Mouse (Mus musculus): ENCODE results near the gene Proser2.
A peak's percentile ranks its signal among the peaks of the same experiment; 100 is the strongest.

Gene Proser2

GRCm38 (mm10) chr2:6129555-6130355 is at the start of gene Proser2:
Proser2 (minus strand) TSS chr2:6130211.
- DNase-seq (ENCODE audit: low spot score in 2 of 2): peak; percentile 15 to 33

GRCm38 (mm10) chr2:6179749-6180117 is 49.7 kb upstream of the Proser2 start:
- no peak for DNase-seq (ENCODE audit: low spot score in 2 of 2)

- no peak for DNase-seq (ENCODE audit: low spot score in 2 of 2)
These were observed 49.1 kb upstream of the Proser2 start for GRCm38 (mm10) chr2:6178901-6179748.

GRCm38 (mm10) chr2:6173013-6173412 is 43.0 kb upstream of the Proser2 start:
- no peak for DNase-seq (ENCODE audit: low spot score in 2 of 2)

- DNase-seq (ENCODE audit: low spot score in 2 of 2): no peak
These were observed 38.5 kb upstream of the Proser2 start for GRCm38 (mm10) chr2:6168560-6168959.

GRCm38 (mm10) chr2:6167843-6168558 is 38.0 kb upstream of the Proser2 start:
- peak; percentile 29 to 48 for DNase-seq (ENCODE audit: low spot score in 2 of 2)

GRCm38 (mm10) chr2:6165771-6166170 is 35.8 kb upstream of the Proser2 start:
- DNase-seq (ENCODE audit: low spot score in 2 of 2): no peak

GRCm38 (mm10) chr2:6164606-6165290 is 34.7 kb upstream of the Proser2 start:
- DNase-seq (ENCODE audit: low spot score in 2 of 2): no peak

- peak in 1 of 2 experiments; percentile 7 for DNase-seq (ENCODE audit: low spot score in 2 of 2)
These were observed 32.5 kb upstream of the Proser2 start for GRCm38 (mm10) chr2:6162366-6163040.

GRCm38 (mm10) chr2:6159735-6160134 is 29.7 kb upstream of the Proser2 start:
- DNase-seq (ENCODE audit: low spot score in 2 of 2): no peak

GRCm38 (mm10) chr2:6159219-6159618 is 29.2 kb upstream of the Proser2 start:
- no peak for DNase-seq (ENCODE audit: low spot score in 2 of 2)

- no peak for DNase-seq (ENCODE audit: low spot score in 2 of 2)
These were observed 27.6 kb upstream of the Proser2 start for GRCm38 (mm10) chr2:6157635-6158034.

GRCm38 (mm10) chr2:6157208-6157607 is 27.2 kb upstream of the Proser2 start:
- DNase-seq (ENCODE audit: low spot score in 2 of 2): no peak

- no peak for DNase-seq (ENCODE audit: low spot score in 2 of 2)
These were observed 19.8 kb upstream of the Proser2 start for GRCm38 (mm10) chr2:6149801-6150200.

- no peak for DNase-seq (ENCODE audit: low spot score in 2 of 2)
These were observed 16.9 kb upstream of the Proser2 start for GRCm38 (mm10) chr2:6146901-6147300.

- DNase-seq (ENCODE audit: low spot score in 2 of 2): no peak
These were observed 16.2 kb upstream of the Proser2 start for GRCm38 (mm10) chr2:6146257-6146656.

- no peak for DNase-seq (ENCODE audit: low spot score in 2 of 2)
These were observed 15.6 kb upstream of the Proser2 start for GRCm38 (mm10) chr2:6145611-6146010.

GRCm38 (mm10) chr2:6142915-6143654 is 13.1 kb upstream of the Proser2 start:
- no peak for DNase-seq (ENCODE audit: low spot score in 2 of 2)

- DNase-seq (ENCODE audit: low spot score in 2 of 2): no peak
These were observed 10.7 kb upstream of the Proser2 start for GRCm38 (mm10) chr2:6140572-6141161.

GRCm38 (mm10) chr2:6133871-6134270 is 3.9 kb upstream of the Proser2 start:
- no peak for DNase-seq (ENCODE audit: low spot score in 2 of 2)

Data from spleen, postnatal 36 days (tissue).